Mouse (Mus musculus) midbrain, embryonic 13.5 days (tissue): ENCODE results near the gene Calhm4. TPM values are rescaled to one million over a fixed set of nuclear protein-coding genes. Genes with fewer than 3 reads are reported as not detected.
A peak's percentile ranks its signal among the peaks of the same experiment; 100 is the strongest.
"Not testable (repeated sequence)": the region's sequence is repeated elsewhere in the genome, so short reads cannot be mapped to it uniquely, and the experiment has no call there.

Experiments
- ATAC-seq: fragments of 200-750 bp; cut with Nextera tagmentation; 2 replicates; pipeline ENCODE4 v1.8.0; 2017; ENCODE audit warnings: mild to moderate bottlenecking, moderate TSS enrichment, moderate library complexity
- H3K27ac ChIP-seq: fragments of 300-500 bp; sonication (generic); 2 replicates; pipeline ENCODE4 v1.5.1; 2015; ENCODE audit warnings: inconsistent platforms, mild to moderate bottlenecking, moderate library complexity
- H3K27me3 ChIP-seq: fragments of 300-500 bp; sonication (generic); 2 replicates; pipeline ENCODE4 v1.6.1; 2015; ENCODE audit warnings: mild to moderate bottlenecking, inconsistent platforms
- H3K36me3 ChIP-seq: fragments of 300-500 bp; sonication (generic); 2 replicates; pipeline ENCODE4 v1.6.1; 2015; ENCODE audit warnings: mild to moderate bottlenecking, inconsistent platforms
- H3K4me1 ChIP-seq: fragments of 300-500 bp; sonication (generic); replicated peaks from 2 replicates; pipeline ENCODE4 v1.6.1; 2015; ENCODE audit warnings: inconsistent platforms
- H3K4me2 ChIP-seq: fragments of 300-500 bp; sonication (generic); replicated peaks from 2 replicates; pipeline ENCODE4 v1.6.1; 2015; ENCODE audit warnings: moderate library complexity, mild to moderate bottlenecking, inconsistent platforms
- H3K4me3 ChIP-seq: fragments of 300-500 bp; sonication (generic); replicated peaks from 2 replicates; pipeline ENCODE4 v1.5.1; 2015; ENCODE audit warnings: mild to moderate bottlenecking, inconsistent platforms
- H3K9ac ChIP-seq: fragments of 300-500 bp; sonication (generic); replicated peaks from 2 replicates; pipeline ENCODE4 v1.6.1; 2015; ENCODE audit warnings: mild to moderate bottlenecking, inconsistent platforms
- H3K9me3 ChIP-seq: fragments of 300-500 bp; sonication (generic); 2 replicates; pipeline ENCODE4 v1.6.1; 2016; ENCODE audit warnings: mild to moderate bottlenecking, inconsistent platforms
- WGBS: fragments of 180-500 bp; shearing (Covaris S2); methylation state at CpG from one replicate; pipeline ENCODE4 v1.1.7; 2015; 5-methylcytosine and 5-hydroxymethylcytosine counted together
- polyA plus RNA-seq: library from polyadenylated mRNA; unstranded; fragments of >200 nt; fragmentation: Nextera tagmentation; extraction: Ambion mirVana; gene quantifications from 2 replicates; pipeline ENCODE4 v1.2.1, GENCODE M21; 2015

The Calhm4 gene
- polyA plus RNA-seq, 1 experiment from 2014 or later = not detected

GRCm38 (mm10) chr10:34036587-34036986 lies 7.5 kb downstream of the Calhm4 start:
- Histone ChIP-seq H3K36me3 (no peaks in the 10 kb centered on the region), H3K27ac (no peak overlapping the region), H3K4me1 (no peaks in the 10 kb centered on the region), H3K27me3 (0 out of 2 replicates have a peak, but pooled peaks cover 4% of the 10 kb centered on the region), H3K9me3 (no peaks in the 10 kb centered on the region), H3K4me2 (no peak overlapping the region), H3K9ac (no peak overlapping the region), H3K4me3 (no peak overlapping the region)
- 0 out of 2 replicates have a peak, but pooled peaks have one; percentile 54 for ATAC-seq
- 18% methylated on average over 5 of the region's 5 CpGs for WGBS

DNA sequence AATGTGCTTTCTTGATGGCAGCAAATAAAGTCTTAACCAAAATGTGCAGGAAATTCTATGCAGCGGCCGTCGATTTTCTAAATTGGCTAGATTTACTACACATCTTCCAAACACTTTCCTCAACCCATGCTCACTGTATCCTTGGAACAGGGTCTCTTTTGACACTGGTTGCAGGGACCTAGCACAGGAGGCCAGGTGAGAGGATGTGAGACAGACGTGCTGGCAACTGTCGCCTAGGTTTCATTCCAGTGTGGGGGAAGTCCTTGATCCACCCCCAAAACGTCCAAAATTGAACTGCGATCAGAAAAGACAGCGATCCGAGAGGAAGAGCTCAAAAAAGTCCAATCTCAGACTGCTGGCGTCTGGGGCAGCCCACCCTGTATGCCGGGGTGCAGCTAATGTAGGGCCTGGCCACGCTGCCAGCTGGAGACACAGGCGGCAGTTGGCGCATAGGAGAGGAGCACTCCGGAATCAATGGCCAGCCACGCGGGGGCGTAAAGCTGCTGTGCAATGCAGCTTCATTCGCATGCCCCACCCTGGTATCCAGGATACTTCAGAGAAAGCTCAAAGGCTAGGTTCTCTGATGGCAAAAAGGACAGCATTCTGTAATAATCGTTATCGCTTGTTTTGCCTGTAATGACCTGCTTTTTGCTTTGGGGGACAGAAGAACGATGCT lies 10.3 kb downstream of the Calhm4 start:
- no peaks in the 10 kb centered on the region for H3K4me1 ChIP-seq
- H3K27ac ChIP-seq = no peak overlapping the region
- 0 out of 2 replicates have a peak, but pooled peaks cover 4% of the 10 kb centered on the region for H3K27me3 ChIP-seq
- peak overlapping the region; percentile 48 for H3K4me2 ChIP-seq
- H3K9me3 ChIP-seq = no peaks in the 10 kb centered on the region
- peak; percentile 93 for ATAC-seq
- no peaks in the 10 kb centered on the region for H3K36me3 ChIP-seq
- H3K9ac ChIP-seq = peak overlapping the region; percentile 53; the same call in 1 of the 2 replicates
- H3K4me3 ChIP-seq = peak overlapping the region; percentile 13; the same call in 1 of the 2 replicates
- 20% methylated on average over 22 of the region's 22 CpGs for WGBS

DNA sequence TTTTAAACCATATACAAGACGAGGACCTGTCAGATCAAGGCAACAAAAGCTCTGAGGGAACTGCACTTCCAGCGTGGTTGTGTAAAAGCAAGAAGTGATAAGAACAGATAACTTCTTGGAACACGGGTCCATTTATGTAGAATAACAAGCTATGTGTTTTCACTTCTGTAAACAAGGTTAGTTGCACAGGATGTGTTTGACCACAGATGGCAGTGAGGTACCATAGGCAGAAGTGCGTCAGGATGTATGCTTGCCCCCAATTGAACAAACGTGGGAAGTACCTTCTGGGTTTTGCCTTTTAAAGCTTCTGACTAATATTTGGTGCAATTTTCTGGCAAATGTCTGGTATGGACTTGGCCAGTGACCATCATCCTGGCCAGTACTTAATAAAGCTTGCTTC lies 13.8 kb downstream of the Calhm4 start:
- Histone ChIP-seq H3K27ac (no peak overlapping the region), H3K9me3 (no peaks in the 10 kb centered on the region), H3K4me3 (no peak overlapping the region), H3K9ac (no peak overlapping the region), H3K36me3 (no peaks in the 10 kb centered on the region), H3K27me3 (no peaks in the 10 kb centered on the region), H3K4me2 (no peak overlapping the region), H3K4me1 (no peaks in the 10 kb centered on the region)
- WGBS = 80% methylated on average over 5 of the region's 5 CpGs
- no peak for ATAC-seq

- ATAC-seq = peak; percentile 100
- Histone ChIP-seq H3K4me2 (peak within 1 kb of the TSS; percentile 79), H3K27me3 (no peaks in the 10 kb centered on the region), H3K4me3 (peak within 1 kb of the TSS; percentile 83), H3K36me3 (peaks cover 7% of the 10 kb centered on the region; the same call in 1 of the 2 replicates), H3K9ac (peak within 1 kb of the TSS; percentile 94), H3K27ac (peak within 1 kb of the TSS; percentile 90), H3K9me3 (no peaks in the 10 kb centered on the region), H3K4me1 (peaks cover 24% of the 10 kb centered on the region)
- under 1% methylated on average over 81 of the region's 82 CpGs for WGBS
Measured at GRCm38 (mm10) chr10:34019302-34020075, 24.6 kb downstream of the Calhm4 start, which contains the start of gene Rwdd1. Gene Rwdd1, minus strand, starts transcription at chr10:34019624.

DNA sequence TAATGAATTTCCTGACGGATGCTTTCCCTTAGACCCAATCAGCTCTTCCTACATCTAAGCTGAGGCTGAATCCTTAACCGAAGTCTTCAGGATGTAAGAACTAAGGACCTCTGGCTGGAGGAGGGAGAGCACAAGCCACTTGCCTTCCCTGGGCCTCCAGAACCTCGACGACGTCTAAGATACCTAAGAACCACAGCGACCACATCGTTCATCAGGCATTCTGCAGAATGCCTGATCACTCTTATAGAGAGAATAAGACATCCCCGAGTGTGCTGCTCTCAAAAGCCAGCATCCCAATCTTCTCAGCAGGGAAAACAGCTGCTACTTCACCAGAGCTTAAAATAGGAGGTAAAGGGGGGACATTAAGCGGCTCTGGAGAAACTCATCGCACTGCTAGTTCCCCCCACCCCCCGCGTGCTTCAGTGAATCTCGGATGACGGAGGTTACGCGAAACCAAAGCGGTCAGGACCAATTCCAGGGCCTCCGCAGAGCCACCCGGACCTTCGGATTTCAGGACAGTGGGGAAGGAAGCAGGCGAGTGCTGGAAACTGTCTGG lies 25.3 kb downstream of the Calhm4 start:
- H3K36me3 ChIP-seq = peaks cover 7% of the 10 kb centered on the region; the same call in 1 of the 2 replicates
- no peaks in the 10 kb centered on the region for H3K9me3 ChIP-seq
- H3K4me3 ChIP-seq = peak overlapping the region; percentile 83
- ATAC-seq = no peak
- H3K4me2 ChIP-seq = peak overlapping the region; percentile 79
- peak overlapping the region; percentile 90 for H3K27ac ChIP-seq
- H3K27me3 ChIP-seq = no peaks in the 10 kb centered on the region
- peaks cover 24% of the 10 kb centered on the region for H3K4me1 ChIP-seq
- 0% methylated on average over 21 of the region's 21 CpGs for WGBS
- H3K9ac ChIP-seq = peak overlapping the region; percentile 94

DNA sequence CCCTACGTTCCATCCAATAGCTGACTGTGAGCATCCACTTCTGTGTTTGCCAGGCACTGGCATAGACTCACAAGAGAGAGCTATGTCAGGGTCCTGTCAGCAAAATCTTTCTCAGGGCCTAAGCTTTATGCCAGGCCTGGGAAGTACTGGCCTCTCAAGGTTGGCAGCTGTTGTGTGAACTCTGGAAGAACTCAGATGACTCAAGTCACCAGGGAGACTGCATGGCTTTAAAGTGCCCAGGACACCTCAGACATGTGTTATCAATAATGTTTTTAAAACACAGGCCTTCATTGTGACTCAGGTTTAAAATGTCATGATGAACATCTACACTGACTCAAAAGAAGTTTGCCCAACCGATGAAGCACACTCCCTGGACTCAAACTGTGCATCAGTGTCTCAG lies 30.9 kb downstream of the Calhm4 start:
- WGBS = 79% methylated on average over 2 of the region's 2 CpGs

GRCm38 (mm10) chr10:34012581-34012980 lies 31.5 kb downstream of the Calhm4 start:
- Histone ChIP-seq H3K9ac (no peak overlapping the region), H3K4me1 (0 out of 2 replicates have a peak, but pooled peaks cover 9% of the 10 kb centered on the region), H3K27ac (no peak overlapping the region), H3K27me3 (no peaks in the 10 kb centered on the region), H3K36me3 (peaks cover 26% of the 10 kb centered on the region), H3K4me3 (no peak overlapping the region), H3K9me3 (no peaks in the 10 kb centered on the region), H3K4me2 (no peak overlapping the region)
- WGBS = 97% methylated on average over 4 of the region's 4 CpGs
- ATAC-seq = no peak

More for the DNA sequence above, 30.9 kb downstream of the Calhm4 start:
- Histone ChIP-seq H3K4me3 (no peak overlapping the region), H3K27ac (no peak overlapping the region), H3K9ac (no peak overlapping the region), H3K4me1 (peaks cover 15% of the 10 kb centered on the region), H3K4me2 (no peak overlapping the region), H3K27me3 (no peaks in the 10 kb centered on the region), H3K36me3 (peaks cover 19% of the 10 kb centered on the region), H3K9me3 (no peaks in the 10 kb centered on the region)
- ATAC-seq = no peak

DNA sequence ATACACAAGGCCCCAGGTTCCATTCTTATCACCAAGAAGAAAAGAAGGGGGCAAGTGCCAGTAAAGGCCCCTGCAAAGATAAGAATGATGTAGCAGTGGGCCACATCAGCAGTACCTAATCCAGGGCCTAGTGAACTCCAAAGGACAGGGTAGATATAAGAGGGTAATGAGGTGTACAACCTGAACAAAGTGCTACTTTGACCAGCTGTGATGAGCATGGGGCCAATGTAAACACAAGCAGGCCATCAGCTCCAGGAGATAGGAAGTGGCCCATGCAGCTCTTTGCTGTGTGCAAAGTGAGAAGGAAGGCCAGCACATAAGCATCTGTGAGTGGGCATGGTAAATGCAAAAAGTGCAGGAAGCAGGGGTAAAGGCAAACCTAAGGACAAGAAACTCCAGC lies 45.7 kb downstream of the Calhm4 start:
- Histone ChIP-seq H3K27ac (no peak overlapping the region), H3K4me2 (no peak overlapping the region), H3K27me3 (no peaks in the 10 kb centered on the region), H3K36me3 (peaks cover 85% of the 10 kb centered on the region), H3K9me3 (no peaks in the 10 kb centered on the region), H3K9ac (no peak overlapping the region), H3K4me3 (no peak overlapping the region), H3K4me1 (no peaks in the 10 kb centered on the region)
- ATAC-seq = no peak

GRCm38 (mm10) chr10:33996686-33997085 lies 47.4 kb downstream of the Calhm4 start:
- 95% methylated on average over 6 of the region's 8 CpGs for WGBS
- not testable (repeated sequence) for H3K4me3 ChIP-seq, H3K27me3 ChIP-seq, H3K9me3 ChIP-seq, H3K4me2 ChIP-seq, H3K9ac ChIP-seq, ATAC-seq, H3K4me1 ChIP-seq, H3K27ac ChIP-seq
- H3K36me3 ChIP-seq = peaks cover 88% of the 10 kb centered on the region

Other genes with a start within 250 kb of the Calhm4 start
- gene Sult3a1, start 186.6 kb downstream of the Calhm4 start, polyA plus RNA-seq = not detected in 2 replicates
- gene Rsph4a, start 139.2 kb downstream of the Calhm4 start, polyA plus RNA-seq = 0.31 and 0.59 TPM in 2 replicates
- gene Zup1, start 93.0 kb downstream of the Calhm4 start, polyA plus RNA-seq = 27.2 and 27.3 TPM in 2 replicates
- 131 and 138 TPM in 2 replicates for gene Rwdd1, start 24.7 kb downstream of the Calhm4 start, polyA plus RNA-seq
- not detected in 2 replicates for gene Trappc3l, start 6.7 kb downstream of the Calhm4 start, polyA plus RNA-seq
- 0.16 and 0.32 TPM in 2 replicates for gene Calhm5, start 52.2 kb upstream of the Calhm4 start, polyA plus RNA-seq
- 0.19 and 0.31 TPM in 2 replicates for gene Calhm6, start 83.7 kb upstream of the Calhm4 start, polyA plus RNA-seq
- 6.2 and 6.7 TPM in 2 replicates for gene Dse, start 163.4 kb upstream of the Calhm4 start, polyA plus RNA-seq
- 137 and 142 TPM in 2 replicates for gene Tspyl1, start 237.9 kb upstream of the Calhm4 start, polyA plus RNA-seq